Mouse (Mus musculus): ENCODE data around the gene 2810021J22Rik.
"Not testable (repeated sequence)": the region's sequence is repeated elsewhere in the genome, so short reads cannot be mapped to it uniquely, and the experiment has no call there.

2810021J22Rik gene

GRCm38 (mm10) chr11:58867039-58867953, at the start of gene 2810021J22Rik:
Gene 2810021J22Rik (plus strand): TSS chr11:58867216.
- DNase-seq: peak; percentile 91

GRCm38 (mm10) chr11:58828937-58829336, 38.1 kb upstream of the 2810021J22Rik start, which contains the start of gene Olfr312:
Gene Olfr312 (plus strand): TSS chr11:58829237.
- DNase-seq: not testable (repeated sequence)

DNA sequence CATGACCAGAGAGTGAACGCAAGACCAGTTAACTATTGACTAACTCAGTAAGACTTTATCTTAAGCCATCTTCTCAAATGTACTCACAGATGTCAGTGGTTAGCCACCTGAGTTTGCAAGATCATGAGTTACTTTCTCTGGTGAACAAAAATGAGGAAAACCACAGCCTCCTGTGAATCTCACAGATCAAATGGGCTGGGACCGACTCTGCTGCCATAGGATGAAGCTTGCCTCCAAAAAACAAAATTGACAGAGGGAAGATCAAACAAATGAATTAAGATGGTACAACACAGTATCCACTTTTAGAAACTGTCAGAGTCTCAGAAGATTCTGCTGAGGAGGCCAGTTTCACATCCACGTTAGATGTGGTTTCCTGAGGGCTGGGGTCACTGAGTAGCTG, 37.3 kb upstream of the 2810021J22Rik start:
- DNase-seq: peak; percentile 55

GRCm38 (mm10) chr11:58832541-58832940, 34.5 kb upstream of the 2810021J22Rik start:
- DNase-seq: peak; percentile 72

GRCm38 (mm10) chr11:58838951-58839350, 28.1 kb upstream of the 2810021J22Rik start, which contains the start of gene Olfr311:
Gene Olfr311 (plus strand): TSS chr11:58839251.
- not testable (repeated sequence) for DNase-seq

DNA sequence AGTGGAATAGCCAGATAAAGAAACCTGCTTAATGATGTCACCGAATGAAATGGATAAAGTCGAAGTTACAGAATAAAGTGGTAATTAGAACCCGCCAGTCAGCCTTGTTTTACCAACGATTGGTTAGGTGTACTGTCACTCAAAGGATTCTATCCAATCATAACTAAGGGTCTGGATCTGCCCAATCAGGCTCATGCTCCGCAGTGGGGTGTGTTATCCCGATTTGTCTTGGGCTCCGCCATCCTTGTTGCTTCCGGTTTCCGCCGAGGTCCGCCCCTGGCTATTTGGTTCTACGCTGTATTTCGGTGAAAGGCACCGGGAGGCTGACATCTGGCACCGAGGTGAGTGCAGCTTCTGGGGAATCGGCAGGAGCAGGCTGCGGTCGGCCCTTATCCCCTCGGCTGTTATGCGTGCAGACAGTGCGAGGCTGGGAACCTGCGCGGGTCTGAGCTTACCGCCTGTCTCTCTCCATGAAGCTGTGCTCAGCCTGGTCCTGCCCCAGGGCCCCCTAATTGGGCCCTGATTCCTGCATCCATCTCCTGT, 20.0 kb upstream of the 2810021J22Rik start, which contains the start of gene Gm12258:
Gene Gm12258 (plus strand): TSS at position 240 of the 543 bp plus-strand sequence.
- DNase-seq: peak; percentile 84

DNA sequence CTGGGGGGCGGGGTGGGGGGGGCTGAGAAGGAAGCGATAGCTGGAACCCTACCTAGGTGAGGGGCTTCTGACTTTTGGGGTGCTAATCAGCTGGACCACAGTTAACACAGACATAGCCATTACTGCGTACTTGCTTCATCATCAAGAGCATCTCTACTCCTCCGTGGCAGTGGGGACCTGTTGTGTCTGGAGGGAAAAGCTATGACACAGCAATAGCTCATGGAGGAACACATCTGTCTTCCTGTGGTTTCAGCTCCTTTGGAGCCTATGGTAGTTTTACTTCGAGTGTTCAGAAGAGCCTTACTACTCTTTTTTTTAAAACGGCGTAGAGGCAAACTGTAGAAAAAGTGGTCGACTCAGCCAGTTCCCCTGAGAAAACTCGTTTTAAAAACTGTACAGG, 19.4 kb upstream of the 2810021J22Rik start:
- no peak for DNase-seq

- no peak for DNase-seq
Observed at GRCm38 (mm10) chr11:58849731-58850130, 17.3 kb upstream of the 2810021J22Rik start.

- no peak for DNase-seq
Observed at GRCm38 (mm10) chr11:58860744-58861143, 6.3 kb upstream of the 2810021J22Rik start.

DNA sequence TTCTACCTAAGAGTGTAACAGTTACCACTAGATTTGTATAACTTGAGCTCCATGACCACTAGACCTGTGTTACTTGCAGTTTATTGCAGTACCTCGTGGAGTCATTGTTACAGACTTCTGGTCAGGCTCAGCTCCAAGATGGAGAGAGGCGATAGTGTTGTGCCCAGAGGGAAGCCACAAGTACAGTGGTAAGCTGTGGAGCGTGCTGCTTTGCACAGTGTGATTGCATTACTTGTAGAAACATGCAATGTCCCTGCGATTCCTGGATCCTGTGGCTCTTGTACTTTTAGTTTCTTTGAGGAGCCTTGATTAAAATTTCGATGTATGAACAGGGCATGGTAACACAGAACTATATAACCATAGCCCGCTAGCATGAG, 926 bp downstream of the 2810021J22Rik start:
- DNase-seq: no peak

- no peak for DNase-seq
Observed at GRCm38 (mm10) chr11:58870961-58871360, 3.9 kb downstream of the 2810021J22Rik start.

DNA sequence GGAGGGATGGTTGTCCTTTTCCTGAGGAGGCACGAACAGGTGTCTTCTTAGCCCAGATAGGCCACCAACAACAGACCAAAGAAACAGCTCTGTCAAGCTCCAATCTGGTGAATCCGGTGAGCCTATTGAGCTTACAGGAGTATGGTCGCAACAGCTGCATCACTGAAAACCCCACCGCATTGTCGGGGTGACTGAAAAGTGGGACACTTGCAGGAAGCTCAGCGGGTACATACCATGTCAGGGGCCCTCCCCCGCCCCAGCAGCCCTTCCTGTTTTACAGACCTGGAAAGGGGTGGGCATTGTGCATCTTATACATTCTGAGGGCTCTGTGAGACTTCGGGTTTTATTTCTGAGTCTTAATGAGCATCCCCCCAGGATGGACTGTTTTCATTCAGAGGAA, 16.7 kb downstream of the 2810021J22Rik start:
- peak; percentile 86 for DNase-seq

GRCm38 (mm10) chr11:58890511-58890910, 23.5 kb downstream of the 2810021J22Rik start:
- no peak for DNase-seq

DNA sequence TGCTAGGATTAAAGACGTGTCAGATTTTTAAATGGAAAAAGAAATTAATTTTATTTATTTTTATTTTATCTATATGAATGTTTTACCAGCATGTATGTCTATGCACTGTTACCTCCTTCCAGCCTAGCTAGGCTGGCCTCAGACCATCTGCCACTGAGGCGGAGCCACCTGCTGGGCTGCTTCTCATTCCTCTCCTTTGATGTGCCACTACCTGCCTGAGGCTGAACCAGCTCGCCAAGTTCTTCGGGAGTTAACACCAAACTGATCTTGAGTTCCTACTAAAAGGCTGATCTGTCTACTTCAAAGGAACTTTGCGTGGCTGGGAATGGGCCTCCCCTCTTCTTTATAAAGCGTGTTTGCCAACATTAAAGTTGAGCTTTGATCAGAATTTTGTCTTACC, 27.4 kb downstream of the 2810021J22Rik start:
- peak; percentile 58 for DNase-seq

- DNase-seq: no peak
Observed at GRCm38 (mm10) chr11:58897485-58897884, 30.5 kb downstream of the 2810021J22Rik start.

DNA sequence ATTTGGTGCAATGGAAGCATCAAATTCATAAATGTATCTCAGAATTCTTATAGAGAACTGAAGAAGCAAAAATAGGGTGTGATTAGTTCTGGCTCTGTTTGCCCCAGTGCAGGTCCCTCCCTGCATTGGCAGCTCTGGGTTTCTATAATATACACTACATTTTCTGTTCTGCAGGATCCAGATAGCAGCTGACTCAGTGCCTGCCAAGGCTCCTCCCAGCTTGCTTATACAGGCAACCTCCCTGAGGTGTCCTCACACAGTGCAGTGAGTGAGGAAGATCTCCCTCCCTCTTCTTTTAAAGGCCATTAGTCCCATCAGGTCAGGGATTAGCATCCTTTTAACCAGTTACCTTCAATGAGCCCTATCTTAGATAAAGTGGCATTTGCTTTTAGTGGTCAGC, 34.1 kb downstream of the 2810021J22Rik start:
- DNase-seq: no peak

GRCm38 (mm10) chr11:58903511-58904409, 36.7 kb downstream of the 2810021J22Rik start, which contains the start of gene Zfp39:
Gene Zfp39 (minus strand): TSS chr11:58904225.
- peak; percentile 99 for DNase-seq

- DNase-seq: no peak
Observed at GRCm38 (mm10) chr11:58904410-58904718, 37.3 kb downstream of the 2810021J22Rik start.

DNA sequence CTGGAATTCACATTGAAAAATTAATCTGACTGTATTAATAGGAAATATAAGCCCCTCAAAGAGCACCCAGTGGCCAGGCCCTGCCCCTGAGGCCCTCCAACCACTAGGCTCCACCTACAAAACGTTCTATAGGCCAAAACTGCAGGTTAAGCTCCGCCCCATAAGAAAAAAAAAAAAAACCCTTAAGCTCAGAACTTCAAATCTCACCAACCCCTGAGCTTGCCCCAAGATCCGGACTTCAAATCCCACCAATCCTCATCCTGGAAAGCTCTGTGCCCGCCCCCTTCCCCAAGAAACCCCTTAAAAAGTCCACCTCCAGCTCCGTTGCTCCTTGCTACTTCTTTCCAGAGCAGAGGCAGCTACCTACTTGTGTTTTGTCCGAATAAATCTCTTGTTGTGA, 37.8 kb downstream of the 2810021J22Rik start:
- DNase-seq: no peak

GRCm38 (mm10) chr11:58913776-58914175, 46.8 kb downstream of the 2810021J22Rik start:
- no peak for DNase-seq

GRCm38 (mm10) chr11:58914461-58915028, 47.5 kb downstream of the 2810021J22Rik start:
- peak; percentile 39 for DNase-seq

All from thymus, postnatal 25 days (tissue).